Mouse (Mus musculus): ENCODE results near the gene Cfap299. TPM values are rescaled to one million over a fixed set of nuclear protein-coding genes. Genes with fewer than 3 reads are reported as not detected.

The Cfap299 gene
- polyA plus RNA-seq, 1 experiment from 2014 or later: 0.70 TPM

DNA sequence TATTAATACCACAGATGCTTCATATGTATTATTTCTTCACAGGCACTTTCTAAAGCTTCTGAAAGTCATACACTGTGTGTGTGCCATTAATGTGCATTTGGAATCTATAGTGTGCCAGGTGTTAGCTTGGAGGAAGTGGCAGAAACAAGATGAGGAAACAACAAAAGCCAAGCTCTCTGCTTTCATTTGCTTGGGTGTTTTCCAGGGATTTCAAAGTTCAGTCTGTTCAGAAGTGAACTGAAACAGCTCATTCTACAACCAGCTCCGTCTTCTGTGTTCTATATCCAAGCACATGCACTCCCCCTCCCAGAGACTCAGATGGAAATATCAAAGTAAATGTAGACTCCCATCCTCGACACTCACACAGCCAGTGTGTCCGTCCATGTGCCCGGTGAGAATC lies 449.5 kb downstream of the Cfap299 start:
- no peak overlapping the region for H3K9ac ChIP-seq (ENCODE audit: low read depth, low read length)
- H3K27ac ChIP-seq (ENCODE audit: low read depth, low read length): no peak overlapping the region
- DNase-seq (ENCODE audit: low spot score) (no peak), ATAC-seq (replicated peaks; ENCODE audit: low FRiP score) (no peak)
- no peaks in the 10 kb centered on the region for H3K36me3 ChIP-seq (ENCODE audit: control insufficient read depth, insufficient read depth, low read length)
- 77% methylated on average over 4 of the region's 4 CpGs for WGBS
- no peaks in the 10 kb centered on the region for H3K4me1 ChIP-seq (replicated peaks; ENCODE audit: control insufficient read depth, insufficient read depth, low read length)
- H3K4me3 ChIP-seq (ENCODE audit: low read depth, low read length): no peak overlapping the region
- no peaks in the 10 kb centered on the region for H3K27me3 ChIP-seq (replicated peaks; ENCODE audit: control insufficient read depth, insufficient read depth, low read length)
- no peaks in the 10 kb centered on the region for H3K9me3 ChIP-seq (ENCODE audit: control insufficient read depth, low read length)
- H3K4me2 ChIP-seq: no peak overlapping the region

DNA sequence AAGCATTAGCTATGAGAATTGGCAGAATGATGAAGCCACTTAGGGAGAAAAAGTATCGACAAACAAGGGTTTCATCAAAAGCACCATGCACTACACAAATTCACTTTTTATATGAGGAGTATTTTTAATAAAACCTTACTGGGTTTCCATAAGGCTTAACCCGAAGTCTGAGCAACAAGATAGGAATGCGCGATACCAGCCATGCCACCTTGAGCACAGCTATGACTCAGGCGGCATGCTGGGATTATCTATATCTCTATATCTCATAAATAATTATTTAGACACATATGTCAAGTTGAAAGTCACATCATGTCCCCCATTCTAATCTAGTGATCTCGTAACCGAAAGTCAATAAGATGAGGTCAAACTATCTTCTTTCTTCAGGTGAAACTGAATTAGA lies 453.0 kb downstream of the Cfap299 start:
- DNase-seq (ENCODE audit: low spot score) (no peak), ATAC-seq (replicated peaks; ENCODE audit: low FRiP score) (no peak)
- Histone ChIP-seq H3K4me1 (replicated peaks; ENCODE audit: control insufficient read depth, insufficient read depth, low read length) (no peaks in the 10 kb centered on the region), H3K9me3 (ENCODE audit: control insufficient read depth, low read length) (no peaks in the 10 kb centered on the region), H3K27ac (ENCODE audit: low read depth, low read length) (no peak overlapping the region), H3K4me2 (no peak overlapping the region), H3K27me3 (replicated peaks; ENCODE audit: control insufficient read depth, insufficient read depth, low read length) (no peaks in the 10 kb centered on the region), H3K36me3 (ENCODE audit: control insufficient read depth, insufficient read depth, low read length) (no peaks in the 10 kb centered on the region), H3K4me3 (ENCODE audit: low read depth, low read length) (no peak overlapping the region), H3K9ac (ENCODE audit: low read depth, low read length) (no peak overlapping the region)
- WGBS: 93% methylated on average over 7 of the region's 7 CpGs

DNA sequence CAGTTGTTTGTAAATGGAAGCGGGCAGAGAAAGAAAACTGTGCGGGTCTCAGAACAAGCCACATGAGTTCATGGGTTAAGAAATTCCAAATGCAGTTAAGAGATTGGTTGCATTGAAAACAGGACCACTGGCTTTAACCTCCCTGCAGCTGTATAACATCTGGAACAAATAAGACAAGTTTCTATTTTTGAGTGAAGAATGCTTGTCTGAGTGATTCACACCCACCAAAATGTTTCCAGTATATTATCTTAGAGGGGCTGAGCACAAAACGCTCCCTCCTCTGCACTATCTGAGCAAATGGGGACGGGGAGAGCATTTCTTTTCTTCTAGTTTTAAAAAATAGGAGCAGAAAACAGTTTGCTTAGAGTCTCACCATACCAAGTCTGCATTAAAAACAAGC lies 458.6 kb downstream of the Cfap299 start:
- Histone ChIP-seq H3K4me1 (replicated peaks; ENCODE audit: control insufficient read depth, insufficient read depth, low read length) (no peaks in the 10 kb centered on the region), H3K9ac (ENCODE audit: low read depth, low read length) (no peak overlapping the region), H3K36me3 (ENCODE audit: control insufficient read depth, insufficient read depth, low read length) (no peaks in the 10 kb centered on the region), H3K27ac (ENCODE audit: low read depth, low read length) (no peak overlapping the region), H3K9me3 (ENCODE audit: control insufficient read depth, low read length) (no peaks in the 10 kb centered on the region), H3K27me3 (replicated peaks; ENCODE audit: control insufficient read depth, insufficient read depth, low read length) (no peaks in the 10 kb centered on the region), H3K4me3 (ENCODE audit: low read depth, low read length) (no peak overlapping the region), H3K4me2 (no peak overlapping the region)
- ATAC-seq (replicated peaks; ENCODE audit: low FRiP score) (no peak), DNase-seq (ENCODE audit: low spot score) (no peak)
- WGBS: 78% methylated on average over 4 of the region's 4 CpGs

DNA sequence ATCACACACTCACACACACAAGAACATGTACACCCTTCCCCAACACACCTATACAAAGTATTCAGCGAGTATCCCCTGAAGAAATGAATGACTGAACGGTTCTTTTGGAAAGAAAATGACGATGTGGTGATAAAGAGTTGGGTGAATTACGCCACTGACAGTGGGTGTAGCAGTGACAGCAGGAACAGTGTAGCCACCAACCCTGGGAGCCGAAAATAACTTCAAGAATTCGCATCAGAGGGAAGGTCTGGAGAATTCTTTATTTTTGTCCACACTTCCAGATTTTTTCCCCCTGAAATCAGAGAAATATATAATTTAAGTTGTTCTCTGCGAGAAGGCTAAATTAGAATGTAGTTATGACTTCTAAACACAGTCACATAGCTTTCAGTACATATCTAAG lies 459.5 kb downstream of the Cfap299 start:
- WGBS: 71% methylated on average over 7 of the region's 7 CpGs
- no peaks in the 10 kb centered on the region for H3K36me3 ChIP-seq (ENCODE audit: control insufficient read depth, insufficient read depth, low read length)
- no peak overlapping the region for H3K9ac ChIP-seq (ENCODE audit: low read depth, low read length)
- H3K4me2 ChIP-seq: no peak overlapping the region
- H3K4me3 ChIP-seq (ENCODE audit: low read depth, low read length): no peak overlapping the region
- no peaks in the 10 kb centered on the region for H3K27me3 ChIP-seq (replicated peaks; ENCODE audit: control insufficient read depth, insufficient read depth, low read length)
- ATAC-seq (replicated peaks; ENCODE audit: low FRiP score): no peak
- H3K4me1 ChIP-seq (replicated peaks; ENCODE audit: control insufficient read depth, insufficient read depth, low read length): no peaks in the 10 kb centered on the region
- no peak for DNase-seq (ENCODE audit: low spot score)
- no peak overlapping the region for H3K27ac ChIP-seq (ENCODE audit: low read depth, low read length)
- no peaks in the 10 kb centered on the region for H3K9me3 ChIP-seq (ENCODE audit: control insufficient read depth, low read length)

DNA sequence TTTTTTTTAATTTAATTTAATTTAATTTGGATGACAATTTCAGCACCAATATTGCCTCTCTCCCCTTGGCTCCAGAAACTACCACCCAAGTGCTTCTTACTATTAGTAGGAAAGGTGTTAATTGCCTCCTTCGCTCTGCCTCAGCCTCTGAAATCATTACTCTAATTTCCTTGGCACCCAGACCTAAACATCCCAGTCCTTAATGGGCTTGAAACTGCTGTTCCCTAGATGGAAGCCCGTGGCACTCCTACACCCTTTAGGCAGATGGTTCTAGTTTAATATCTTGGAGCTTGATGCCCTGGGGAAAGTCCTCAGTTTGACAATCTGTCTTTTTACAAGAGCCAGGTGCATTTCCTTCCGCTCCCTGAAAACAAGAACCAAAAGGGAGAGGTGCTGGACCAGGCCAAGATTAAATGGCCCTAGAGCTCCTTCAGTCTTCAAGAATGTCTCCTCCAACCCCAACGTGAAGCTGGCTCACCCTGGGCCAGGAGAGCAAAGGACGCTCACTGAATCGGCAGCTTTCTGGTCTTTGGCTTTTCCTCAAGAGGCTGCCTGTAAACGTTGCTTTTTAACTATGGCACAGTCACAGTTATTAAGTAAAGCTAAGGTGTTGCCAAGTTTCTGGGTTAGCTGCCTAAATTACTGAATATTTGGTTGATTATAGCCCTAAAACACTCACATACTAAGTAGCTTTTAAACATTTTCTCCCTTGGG lies 461.9 kb downstream of the Cfap299 start:
- Histone ChIP-seq H3K27ac (ENCODE audit: low read depth, low read length) (no peak overlapping the region), H3K4me2 (no peak overlapping the region), H3K9ac (ENCODE audit: low read depth, low read length) (no peak overlapping the region), H3K4me1 (replicated peaks; ENCODE audit: control insufficient read depth, insufficient read depth, low read length) (no peaks in the 10 kb centered on the region), H3K9me3 (ENCODE audit: control insufficient read depth, low read length) (no peaks in the 10 kb centered on the region), H3K27me3 (replicated peaks; ENCODE audit: control insufficient read depth, insufficient read depth, low read length) (no peaks in the 10 kb centered on the region), H3K4me3 (ENCODE audit: low read depth, low read length) (no peak overlapping the region), H3K36me3 (ENCODE audit: control insufficient read depth, insufficient read depth, low read length) (no peaks in the 10 kb centered on the region)
- WGBS: 62% methylated on average over 7 of the region's 7 CpGs
- no peak for ATAC-seq (replicated peaks; ENCODE audit: low FRiP score)
- no peak for DNase-seq (ENCODE audit: low spot score)

DNA sequence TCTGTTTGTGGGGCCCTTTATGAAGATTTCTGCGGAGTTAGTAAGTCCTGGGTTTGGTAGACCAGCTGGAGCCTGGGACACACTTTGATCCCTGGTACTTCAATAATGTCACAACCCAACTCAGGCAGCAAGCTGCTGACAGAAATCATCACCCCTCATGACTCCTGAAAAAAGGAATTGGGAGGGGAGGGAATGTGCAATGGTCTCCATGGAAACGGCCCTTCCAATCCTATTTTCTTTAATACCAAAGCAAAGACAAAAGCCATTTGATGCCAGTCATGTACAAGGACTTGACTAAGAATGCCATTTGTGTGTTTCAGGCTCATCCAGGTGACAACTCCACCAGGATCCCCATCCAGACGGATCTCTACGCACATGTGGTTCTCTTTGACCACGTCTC lies 472.4 kb downstream of the Cfap299 start:
- no peaks in the 10 kb centered on the region for H3K36me3 ChIP-seq (ENCODE audit: control insufficient read depth, insufficient read depth, low read length)
- ATAC-seq (replicated peaks; ENCODE audit: low FRiP score): no peak
- H3K4me2 ChIP-seq: no peak overlapping the region
- H3K4me1 ChIP-seq (replicated peaks; ENCODE audit: control insufficient read depth, insufficient read depth, low read length): no peaks in the 10 kb centered on the region
- WGBS: 81% methylated on average over 5 of the region's 5 CpGs
- H3K9me3 ChIP-seq (ENCODE audit: control insufficient read depth, low read length): no peaks in the 10 kb centered on the region
- DNase-seq (ENCODE audit: low spot score): no peak
- no peaks in the 10 kb centered on the region for H3K27me3 ChIP-seq (replicated peaks; ENCODE audit: control insufficient read depth, insufficient read depth, low read length)
- no peak overlapping the region for H3K4me3 ChIP-seq (ENCODE audit: low read depth, low read length)
- H3K9ac ChIP-seq (ENCODE audit: low read depth, low read length): no peak overlapping the region
- H3K27ac ChIP-seq (ENCODE audit: low read depth, low read length): no peak overlapping the region

DNA sequence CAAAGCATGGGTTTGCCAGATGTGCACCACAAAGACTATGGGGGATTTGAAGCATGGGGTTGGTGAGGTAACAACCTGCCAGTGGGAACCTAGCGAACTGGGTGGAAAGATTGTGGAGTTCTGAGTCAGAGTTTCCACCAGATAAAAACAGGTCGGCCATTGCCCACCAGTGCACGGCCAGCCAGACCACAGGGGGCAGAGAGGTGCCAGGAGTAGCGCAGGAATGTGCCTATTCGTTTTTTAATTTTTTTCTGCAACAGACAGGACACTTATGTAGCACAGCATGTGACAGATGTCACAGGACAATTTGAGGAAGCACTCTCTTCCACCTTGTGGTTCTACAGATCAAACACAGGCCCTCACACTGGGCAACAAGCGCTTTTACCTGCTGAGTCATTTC lies 475.7 kb downstream of the Cfap299 start:
- Histone ChIP-seq H3K27ac (ENCODE audit: low read depth, low read length) (no peak overlapping the region), H3K9me3 (ENCODE audit: control insufficient read depth, low read length) (no peaks in the 10 kb centered on the region), H3K4me1 (replicated peaks; ENCODE audit: control insufficient read depth, insufficient read depth, low read length) (no peaks in the 10 kb centered on the region), H3K27me3 (replicated peaks; ENCODE audit: control insufficient read depth, insufficient read depth, low read length) (no peaks in the 10 kb centered on the region), H3K9ac (ENCODE audit: low read depth, low read length) (no peak overlapping the region), H3K4me3 (ENCODE audit: low read depth, low read length) (no peak overlapping the region), H3K4me2 (no peak overlapping the region), H3K36me3 (ENCODE audit: control insufficient read depth, insufficient read depth, low read length) (no peaks in the 10 kb centered on the region)
- ATAC-seq (replicated peaks; ENCODE audit: low FRiP score) (no peak), DNase-seq (ENCODE audit: low spot score) (no peak)
- 71% methylated on average over 6 of the region's 6 CpGs for WGBS

DNA sequence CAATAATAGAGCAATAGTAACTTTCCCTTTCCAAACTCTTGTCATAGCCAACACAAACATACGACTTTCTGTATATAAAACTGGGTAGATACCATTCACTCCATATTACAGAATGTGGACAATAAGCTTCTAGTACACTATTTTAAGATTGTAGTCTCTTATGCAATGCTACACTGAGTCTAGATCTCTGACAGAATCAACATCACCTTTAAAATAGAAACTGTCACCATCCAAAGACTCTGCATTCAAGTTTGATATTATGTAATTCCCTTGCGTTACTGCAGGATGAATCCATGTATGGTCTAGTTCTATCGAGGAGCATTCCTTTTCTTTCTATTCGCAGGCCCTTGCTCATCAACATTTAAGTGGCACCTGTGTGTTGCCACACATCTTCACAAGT lies 477.4 kb downstream of the Cfap299 start:
- no peaks in the 10 kb centered on the region for H3K4me1 ChIP-seq (replicated peaks; ENCODE audit: control insufficient read depth, insufficient read depth, low read length)
- no peak for ATAC-seq (replicated peaks; ENCODE audit: low FRiP score)
- H3K27ac ChIP-seq (ENCODE audit: low read depth, low read length): no peak overlapping the region
- H3K36me3 ChIP-seq (ENCODE audit: control insufficient read depth, insufficient read depth, low read length): no peaks in the 10 kb centered on the region
- DNase-seq (ENCODE audit: low spot score): no peak
- H3K9ac ChIP-seq (ENCODE audit: low read depth, low read length): no peak overlapping the region
- H3K27me3 ChIP-seq (replicated peaks; ENCODE audit: control insufficient read depth, insufficient read depth, low read length): no peaks in the 10 kb centered on the region
- WGBS: 86% methylated on average over 4 of the region's 4 CpGs
- H3K9me3 ChIP-seq (ENCODE audit: control insufficient read depth, low read length): no peaks in the 10 kb centered on the region
- no peak overlapping the region for H3K4me3 ChIP-seq (ENCODE audit: low read depth, low read length)
- H3K4me2 ChIP-seq: no peak overlapping the region

DNA sequence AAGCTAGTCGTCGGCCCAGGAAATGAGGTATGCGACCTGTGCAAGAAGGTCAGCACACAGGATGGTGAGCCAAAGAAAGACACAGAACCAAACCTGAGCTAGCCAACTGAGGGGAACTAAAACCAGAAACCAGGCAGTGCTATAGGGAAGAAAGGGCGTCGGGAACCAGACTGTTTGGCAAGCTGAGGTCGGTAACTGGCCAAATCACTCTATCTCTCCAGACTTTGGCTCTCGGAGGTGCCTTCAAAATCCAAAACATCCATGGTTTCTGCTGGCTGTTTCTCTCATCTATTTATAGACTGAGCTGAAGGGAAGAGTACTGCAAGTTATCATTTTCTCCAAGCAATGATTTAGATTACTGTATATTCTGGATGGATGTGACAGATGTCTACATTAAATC lies 477.9 kb downstream of the Cfap299 start:
- no peak for DNase-seq (ENCODE audit: low spot score)
- 80% methylated on average over 7 of the region's 7 CpGs for WGBS
- no peaks in the 10 kb centered on the region for H3K9me3 ChIP-seq (ENCODE audit: control insufficient read depth, low read length)
- no peak overlapping the region for H3K9ac ChIP-seq (ENCODE audit: low read depth, low read length)
- H3K27me3 ChIP-seq (replicated peaks; ENCODE audit: control insufficient read depth, insufficient read depth, low read length): no peaks in the 10 kb centered on the region
- no peak overlapping the region for H3K4me3 ChIP-seq (ENCODE audit: low read depth, low read length)
- no peak for ATAC-seq (replicated peaks; ENCODE audit: low FRiP score)
- H3K27ac ChIP-seq (ENCODE audit: low read depth, low read length): no peak overlapping the region
- no peaks in the 10 kb centered on the region for H3K4me1 ChIP-seq (replicated peaks; ENCODE audit: control insufficient read depth, insufficient read depth, low read length)
- H3K4me2 ChIP-seq: no peak overlapping the region
- H3K36me3 ChIP-seq (ENCODE audit: control insufficient read depth, insufficient read depth, low read length): no peaks in the 10 kb centered on the region
